Mouse (Mus musculus): Measurements from ENCODE around the gene Eno3.

Eno3 gene

DNA sequence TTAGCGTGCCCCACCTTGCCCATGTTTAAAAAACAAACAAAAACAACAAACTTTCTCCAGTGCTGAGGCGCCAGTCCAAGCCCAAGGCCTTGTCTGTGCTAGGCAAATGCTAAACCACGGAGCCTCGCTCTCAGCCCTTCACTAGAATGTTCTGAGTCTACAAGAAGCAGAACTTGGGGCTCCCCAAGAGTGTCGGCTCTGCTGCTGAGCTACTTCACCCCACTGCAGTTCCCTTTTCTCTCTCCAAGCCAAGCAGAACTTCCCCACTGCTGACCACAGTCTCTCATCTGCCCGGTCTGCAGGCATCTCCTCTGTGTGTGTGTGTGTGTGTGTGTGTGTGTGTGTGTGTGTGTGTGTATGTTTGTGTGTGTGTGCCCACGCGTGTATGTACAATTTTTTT, 22.9 kb downstream of the Eno3 start:
- no peak for DNase-seq (ENCODE audit: low read depth, low spot score)

DNA sequence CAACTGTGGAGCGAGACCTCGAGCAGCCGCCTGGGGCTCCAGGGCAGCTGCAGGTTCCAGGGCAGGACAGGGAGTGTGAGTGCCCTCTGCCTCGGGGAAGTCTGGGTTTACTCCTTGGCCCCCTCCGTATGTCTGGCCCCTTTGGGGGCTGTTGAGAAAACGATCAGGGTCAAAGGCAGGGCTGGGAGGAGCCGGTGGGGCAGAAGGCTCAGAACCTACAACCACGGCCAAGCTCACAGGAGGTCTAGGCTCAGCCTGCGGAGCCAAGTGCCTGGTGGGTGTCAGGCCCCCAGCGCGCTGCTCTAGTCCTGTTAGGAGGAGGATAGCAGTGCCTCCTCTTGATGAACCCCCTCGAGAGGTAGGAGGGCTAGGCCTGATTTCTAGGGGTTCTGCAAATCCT, 24.2 kb downstream of the Eno3 start:
- DNase-seq (ENCODE audit: low read depth, low spot score), result no peak

DNA sequence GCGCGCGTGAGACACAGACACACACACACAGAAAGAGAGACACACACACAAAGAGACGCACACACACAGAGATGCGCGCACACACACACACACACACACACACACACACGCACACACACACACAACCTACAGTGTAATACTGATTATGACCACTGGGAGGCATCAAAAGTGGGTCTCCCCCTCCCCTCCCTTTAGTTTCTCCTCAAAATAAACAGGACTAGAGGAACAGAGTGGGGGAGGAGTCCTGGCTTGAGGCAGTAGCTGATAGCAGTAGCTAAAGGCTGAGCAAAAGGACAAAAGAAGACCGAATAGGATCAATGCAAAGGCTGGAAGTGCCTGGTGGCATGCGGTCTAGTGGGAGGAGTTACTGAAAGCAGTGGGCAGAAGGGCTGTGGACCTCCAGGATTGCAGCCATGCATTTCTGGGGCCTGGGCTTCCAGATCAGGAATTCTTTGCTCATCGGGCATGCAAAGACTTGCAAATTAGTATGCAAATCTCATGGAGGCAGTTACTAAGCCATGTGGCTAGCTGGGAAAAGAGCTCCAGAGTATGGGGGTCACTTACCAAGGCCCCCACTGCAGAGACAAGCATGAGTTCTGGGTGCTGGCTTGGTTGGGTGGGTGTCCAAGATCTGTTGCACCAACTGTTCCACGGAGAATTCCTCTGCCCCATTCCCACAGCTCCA, 25.0 kb downstream of the Eno3 start:
- DNase-seq (ENCODE audit: low read depth, low spot score), result peak; percentile 96

DNA sequence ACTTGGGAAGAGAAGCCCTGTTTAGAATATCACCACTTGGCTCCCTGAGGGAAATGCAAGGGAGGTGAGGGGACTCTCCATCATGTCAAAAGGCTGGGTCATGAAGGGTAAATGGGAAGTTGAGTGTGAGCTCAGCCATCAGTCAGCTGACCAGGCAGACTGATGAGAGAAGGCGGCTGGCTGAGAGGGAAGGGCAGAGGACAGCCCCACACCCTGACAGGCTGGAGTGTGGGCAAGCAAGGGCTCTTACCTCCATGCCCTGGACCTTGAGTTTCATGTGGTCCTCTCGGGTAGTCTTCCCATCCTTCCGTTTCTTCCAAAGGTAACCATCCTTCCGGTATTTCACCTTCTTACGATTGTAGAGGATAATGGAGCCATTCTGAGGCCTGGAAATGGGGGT, 26.6 kb downstream of the Eno3 start:
- DNase-seq (ENCODE audit: low read depth, low spot score), result no peak

DNA sequence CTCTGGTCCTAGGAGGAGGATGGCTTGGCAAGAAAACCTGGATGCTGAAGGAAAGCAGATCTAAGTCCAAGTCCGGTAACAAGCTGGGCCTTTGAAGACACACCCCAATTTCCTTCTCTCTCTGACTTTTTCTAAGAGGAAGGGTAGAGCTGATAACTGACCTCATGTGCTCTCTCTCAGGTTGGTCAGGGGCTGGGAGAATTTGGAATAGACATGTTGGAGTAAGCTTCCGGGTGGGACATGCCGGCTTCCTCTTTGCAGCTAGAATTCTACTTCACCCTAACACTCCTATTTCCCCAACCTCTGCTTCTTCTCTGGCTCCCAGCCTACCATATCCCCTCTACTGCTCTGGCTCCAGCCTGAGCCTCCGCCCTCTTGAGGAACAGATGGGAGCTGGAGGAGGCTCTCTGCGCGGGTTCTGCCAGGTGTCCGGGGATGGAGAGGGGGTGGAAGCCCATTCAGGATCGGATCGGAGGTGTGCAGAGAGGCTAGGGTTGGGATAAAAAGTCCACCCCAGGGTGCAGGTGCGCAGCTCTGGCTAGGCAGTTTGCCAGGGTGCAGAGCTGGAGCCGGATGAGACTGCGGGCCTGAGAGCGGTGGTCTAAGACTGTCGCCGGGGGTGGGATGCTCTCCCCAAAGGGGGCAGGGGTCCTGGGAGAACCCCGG, 30.0 kb downstream of the Eno3 start:
- peak; percentile 69 for DNase-seq (ENCODE audit: low read depth, low spot score)

DNA sequence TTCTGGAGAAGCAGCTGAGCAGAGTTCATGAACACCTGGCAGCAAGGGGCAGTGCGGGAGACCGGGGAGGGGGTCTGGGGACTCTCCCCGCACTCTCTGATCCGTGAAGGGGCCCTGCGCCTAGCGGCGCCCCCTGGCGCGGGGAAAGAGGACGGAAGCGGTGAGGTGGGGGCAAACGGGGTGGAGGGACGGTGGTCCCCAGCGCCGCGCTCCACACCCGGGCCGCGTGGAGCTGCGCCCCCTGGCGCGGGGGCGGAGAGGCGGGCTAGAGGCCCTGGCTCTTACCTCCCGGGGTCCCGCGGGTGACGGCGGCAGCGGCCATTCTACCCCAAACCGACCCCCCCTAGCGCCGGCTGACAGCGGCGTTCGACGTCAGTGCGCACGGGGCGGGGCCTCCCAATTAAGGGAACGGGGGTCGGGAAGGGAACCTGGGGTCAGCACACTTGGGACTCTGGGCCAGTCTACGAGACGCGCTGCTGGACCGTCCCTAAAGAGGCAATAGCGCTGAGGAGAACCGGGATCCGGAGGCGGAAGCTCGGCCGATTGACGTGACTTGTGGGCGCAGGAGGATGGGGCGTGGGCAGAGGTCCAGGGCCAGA, 30.7 kb downstream of the Eno3 start, which contains the start of gene Camta2:
Camta2 (minus strand) TSS at position 505 of the 599 bp plus-strand sequence.
- DNase-seq (ENCODE audit: low read depth, low spot score), result peak; percentile 62

DNA sequence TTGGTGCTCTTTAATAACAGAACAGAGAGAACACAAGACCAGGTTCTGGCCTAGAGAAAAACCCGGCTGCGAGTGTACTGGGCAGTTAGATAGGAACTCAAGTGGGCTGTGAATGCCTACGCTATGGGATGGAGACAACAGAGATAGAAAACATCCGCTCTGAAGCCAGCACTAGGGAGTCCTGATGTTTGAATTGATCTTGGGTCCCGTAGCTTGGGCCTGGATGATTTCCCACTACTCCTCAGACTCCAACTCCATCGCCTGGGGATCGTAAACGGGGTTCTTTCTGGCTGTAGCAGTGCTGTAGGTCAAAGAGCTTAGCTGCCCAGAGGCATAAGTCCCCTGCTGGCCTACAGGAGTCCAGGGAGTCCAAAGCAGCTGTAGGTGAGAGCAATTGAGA, 31.4 kb downstream of the Eno3 start:
- DNase-seq (ENCODE audit: low read depth, low spot score), result no peak

DNA sequence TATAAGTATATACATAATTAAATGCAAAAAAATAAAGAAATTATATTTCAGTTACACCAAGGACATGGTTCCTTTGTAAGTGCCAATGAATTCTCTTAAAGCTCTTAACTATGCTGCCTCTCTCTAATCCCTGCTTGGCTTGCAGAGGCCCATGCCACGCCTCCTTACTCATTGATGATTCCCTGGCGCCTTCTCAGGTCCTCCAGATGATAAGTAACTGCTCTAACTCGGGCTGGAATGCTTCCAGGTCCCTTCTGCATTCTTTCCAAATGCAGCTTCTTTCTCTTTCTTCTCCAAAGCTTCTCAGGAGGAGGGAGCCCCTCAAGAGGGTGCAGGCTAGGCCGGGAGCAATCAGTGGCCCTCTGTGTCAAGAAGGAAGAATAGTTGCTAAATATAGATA, 32.6 kb downstream of the Eno3 start:
- DNase-seq (ENCODE audit: low read depth, low spot score), result no peak

DNA sequence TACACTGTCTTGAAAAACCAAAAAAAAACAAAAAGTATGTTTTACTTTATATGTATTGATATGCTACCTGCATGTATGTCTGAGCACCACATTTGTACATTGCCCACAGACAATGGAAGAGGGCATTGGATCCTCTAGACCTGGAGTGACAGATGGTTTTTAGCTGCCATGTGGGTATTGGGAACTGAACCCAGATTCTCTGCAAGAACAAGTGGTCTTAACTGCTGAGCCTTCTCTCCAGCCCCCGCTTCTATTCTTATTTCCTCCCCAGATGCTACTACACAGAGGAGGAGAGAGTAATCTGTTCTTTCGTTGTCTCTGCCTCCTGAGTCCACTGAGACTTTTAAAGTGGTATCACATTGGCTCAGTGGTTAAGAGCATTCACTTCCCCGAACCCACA, 36.5 kb downstream of the Eno3 start:
- DNase-seq (ENCODE audit: low read depth, low spot score), result no peak

DNA sequence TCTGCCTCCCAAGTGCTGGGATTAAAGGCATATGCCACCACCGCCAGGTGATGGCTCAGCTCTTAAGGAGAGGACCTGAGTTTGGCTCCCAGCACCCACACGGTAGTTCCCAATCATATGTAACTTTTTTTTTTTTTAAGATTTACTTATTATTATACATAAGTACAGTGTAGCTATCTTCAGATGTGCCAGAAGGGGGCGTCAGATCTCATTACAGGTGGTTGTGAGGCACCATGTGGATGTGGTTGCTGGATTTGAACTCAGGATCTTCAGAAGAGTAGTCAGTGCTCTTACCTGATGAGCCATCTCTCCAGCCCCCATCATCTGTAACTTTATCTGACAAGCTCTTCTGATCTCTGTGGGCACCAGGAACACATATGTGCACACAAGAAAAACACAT, 40.4 kb downstream of the Eno3 start:
- peak; percentile 31 for DNase-seq (ENCODE audit: low read depth, low spot score)

DNA sequence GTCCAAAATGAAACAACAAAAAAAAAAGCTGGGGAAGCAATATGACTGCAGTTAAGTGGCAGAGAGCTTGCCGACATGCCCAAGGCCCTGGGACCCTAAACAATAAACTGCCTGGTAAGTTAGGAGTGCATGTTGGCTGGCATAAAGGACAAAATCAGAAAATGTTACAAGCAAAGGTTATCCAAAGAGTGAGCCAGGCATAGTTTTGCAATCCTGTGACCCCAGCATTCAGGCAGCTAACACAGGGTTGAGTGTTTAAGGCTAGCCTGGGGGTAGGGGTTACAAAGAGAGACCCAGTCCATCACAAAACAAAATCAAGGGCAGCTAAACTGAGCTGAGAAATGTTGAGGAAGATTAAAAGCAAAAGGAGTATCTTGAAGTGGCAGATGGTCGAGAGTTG, 42.0 kb downstream of the Eno3 start:
- no peak for DNase-seq (ENCODE audit: low read depth, low spot score)

- DNase-seq (ENCODE audit: low read depth, low spot score), result peak; percentile 93
Observed at GRCm38 (mm10) chr11:70699722-70700556, 42.9 kb downstream of the Eno3 start, which contains the start of the genes Inca1 and Kif1c. TSS of gene Inca1 (minus strand) at chr11:70700155. TSS of gene Kif1c (plus strand) at chr11:70700548.

DNA sequence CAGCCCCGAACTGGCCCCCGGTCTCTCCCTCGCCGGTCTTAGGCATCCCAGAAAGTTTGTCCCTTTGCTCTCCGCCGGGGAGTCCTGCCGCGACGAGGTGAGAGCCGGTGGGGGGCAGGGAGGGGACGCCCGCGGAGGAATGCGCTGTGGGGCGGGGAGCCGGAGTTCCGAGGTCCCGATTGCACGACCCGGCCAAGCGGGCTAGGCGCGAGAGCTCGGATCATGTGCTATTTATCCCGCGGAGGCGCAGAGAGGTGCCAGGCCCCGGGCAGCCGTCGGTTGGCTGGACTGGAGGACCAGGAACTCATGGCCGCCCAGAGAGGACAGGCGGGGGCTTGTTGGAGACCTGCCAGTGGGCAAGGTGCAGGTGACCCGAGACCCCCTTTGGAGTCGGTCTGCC, 43.6 kb downstream of the Eno3 start:
- peak; percentile 62 for DNase-seq (ENCODE audit: low read depth, low spot score)

GRCm38 (mm10) chr11:70701221-70701955, 44.4 kb downstream of the Eno3 start:
- peak; percentile 47 for DNase-seq (ENCODE audit: low read depth, low spot score)

GRCm38 (mm10) chr11:70701984-70702733, 45.2 kb downstream of the Eno3 start:
- DNase-seq (ENCODE audit: low read depth, low spot score), result no peak

- no peak for DNase-seq (ENCODE audit: low read depth, low spot score)
Observed at GRCm38 (mm10) chr11:70702781-70703180, 45.8 kb downstream of the Eno3 start.

- no peak for DNase-seq (ENCODE audit: low read depth, low spot score)
Observed at GRCm38 (mm10) chr11:70706127-70706526, 49.1 kb downstream of the Eno3 start.

- no peak for DNase-seq (ENCODE audit: low read depth, low spot score)
Observed at GRCm38 (mm10) chr11:70711026-70711425, 54.0 kb downstream of the Eno3 start.

Data from R1 (cell line).